Mouse (Mus musculus) CD4-positive, CD25-positive, alpha-beta regulatory T cell, adult 4 months (primary cell): ENCODE results near the gene Prex1. TPM values are rescaled to one million over a fixed set of nuclear protein-coding genes. Genes with fewer than 3 reads are reported as not detected.

ENCODE experiments used
- ATAC-seq: one replicate; pipeline ENCODE4 v1.8.0; 2017
- polyA plus RNA-seq, 2 experiments: library from polyadenylated mRNA; unstranded; fragments of 100-300 nt; shearing (Covaris generic); gene quantifications; one replicate each; pipeline ENCODE4 v1.2.1; 2017

The Prex1 gene
- polyA plus RNA-seq, 2 experiments from 2014 or later: 25.0 to 25.2 TPM

- ATAC-seq: no peak
Observed at GRCm38 (mm10) chr2:166631621-166632171, 81.9 kb downstream of the Prex1 start.

GRCm38 (mm10) chr2:166631189-166631588 is 82.4 kb downstream of the Prex1 start:
- no peak for ATAC-seq

GRCm38 (mm10) chr2:166629941-166630674 is 83.5 kb downstream of the Prex1 start:
- ATAC-seq: peak; percentile 87

GRCm38 (mm10) chr2:166627578-166627977 is 86.1 kb downstream of the Prex1 start:
- ATAC-seq: peak; percentile 15

- peak; percentile 2 for ATAC-seq
Observed at GRCm38 (mm10) chr2:166625219-166625618, 88.4 kb downstream of the Prex1 start.

- no peak for ATAC-seq
Observed at GRCm38 (mm10) chr2:166623081-166623567, 90.5 kb downstream of the Prex1 start.

GRCm38 (mm10) chr2:166622590-166622989 is 91.0 kb downstream of the Prex1 start:
- ATAC-seq: peak; percentile 7

- no peak for ATAC-seq
Observed at GRCm38 (mm10) chr2:166622079-166622478, 91.6 kb downstream of the Prex1 start.

- peak; percentile 80 for ATAC-seq
Observed at GRCm38 (mm10) chr2:166620529-166621466, 92.8 kb downstream of the Prex1 start.

GRCm38 (mm10) chr2:166619906-166620490 is 93.6 kb downstream of the Prex1 start:
- ATAC-seq: peak; percentile 41

GRCm38 (mm10) chr2:166619270-166619669 is 94.4 kb downstream of the Prex1 start:
- ATAC-seq: no peak

- ATAC-seq: peak; percentile 63
Observed at GRCm38 (mm10) chr2:166617706-166618105, 95.9 kb downstream of the Prex1 start.

- no peak for ATAC-seq
Observed at GRCm38 (mm10) chr2:166615338-166616075, 98.1 kb downstream of the Prex1 start.

- no peak for ATAC-seq
Observed at GRCm38 (mm10) chr2:166610271-166610670, 103.4 kb downstream of the Prex1 start.

- no peak for ATAC-seq
Observed at GRCm38 (mm10) chr2:166608509-166608908, 105.1 kb downstream of the Prex1 start.

GRCm38 (mm10) chr2:166606481-166607245 is 107.0 kb downstream of the Prex1 start:
- no peak for ATAC-seq

- no peak for ATAC-seq
Observed at GRCm38 (mm10) chr2:166606053-166606452, 107.6 kb downstream of the Prex1 start.

GRCm38 (mm10) chr2:166605164-166605831 is 108.3 kb downstream of the Prex1 start:
- no peak for ATAC-seq

- no peak for ATAC-seq
Observed at GRCm38 (mm10) chr2:166602948-166603347, 110.7 kb downstream of the Prex1 start.

- ATAC-seq: no peak
Observed at GRCm38 (mm10) chr2:166601420-166601819, 112.2 kb downstream of the Prex1 start.
